Mouse (Mus musculus): Measurements from ENCODE around the gene Strip1. TPM values are rescaled to one million over a fixed set of nuclear protein-coding genes. Genes with fewer than 3 reads are reported as not detected.

Strip1 gene
- polyA plus RNA-seq, 1 experiment from 2014 or later: 158 TPM

DNA sequence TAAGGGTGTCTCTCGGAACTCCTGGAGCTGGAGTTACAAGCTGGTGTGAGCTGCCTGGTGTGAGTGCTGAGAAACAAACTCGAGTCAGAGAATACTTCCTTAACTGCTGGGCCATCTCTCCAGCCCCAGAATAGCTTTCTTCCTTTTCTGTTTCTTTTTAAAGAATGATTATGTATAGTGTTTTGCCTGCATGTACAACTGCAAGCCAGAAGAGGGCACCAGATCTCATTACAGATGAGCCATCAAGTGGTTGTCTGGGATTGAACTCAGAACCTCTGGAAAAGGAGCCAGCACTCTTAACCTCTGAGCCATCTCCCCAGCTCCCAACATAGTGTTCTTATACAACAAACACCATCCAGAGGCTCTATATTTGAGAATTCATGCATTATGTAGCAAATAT lies 60.3 kb downstream of the Strip1 start:
- no peak for ATAC-seq (ENCODE audit: low FRiP score)
- Histone ChIP-seq H3K4me1 (replicated peaks; ENCODE audit: control insufficient read depth, insufficient read depth, low read length) (no peaks in the 10 kb centered on the region), H3K27me3 (ENCODE audit: control insufficient read depth, insufficient read depth, low read length) (no peaks in the 10 kb centered on the region), H3K9me3 (ENCODE audit: control insufficient read depth, low read length) (no peaks in the 10 kb centered on the region), H3K27ac (no peak overlapping the region), H3K4me2 (replicated peaks) (no peak overlapping the region), H3K9ac (no peak overlapping the region), H3K36me3 (replicated peaks; ENCODE audit: control insufficient read depth, insufficient read depth) (no peaks in the 10 kb centered on the region), H3K4me3 (replicated peaks; ENCODE audit: low read length) (no peak overlapping the region)
- DNase-seq (ENCODE audit: low spot score): no peak
- 59% methylated on average over 2 of the region's 2 CpGs for WGBS

DNA sequence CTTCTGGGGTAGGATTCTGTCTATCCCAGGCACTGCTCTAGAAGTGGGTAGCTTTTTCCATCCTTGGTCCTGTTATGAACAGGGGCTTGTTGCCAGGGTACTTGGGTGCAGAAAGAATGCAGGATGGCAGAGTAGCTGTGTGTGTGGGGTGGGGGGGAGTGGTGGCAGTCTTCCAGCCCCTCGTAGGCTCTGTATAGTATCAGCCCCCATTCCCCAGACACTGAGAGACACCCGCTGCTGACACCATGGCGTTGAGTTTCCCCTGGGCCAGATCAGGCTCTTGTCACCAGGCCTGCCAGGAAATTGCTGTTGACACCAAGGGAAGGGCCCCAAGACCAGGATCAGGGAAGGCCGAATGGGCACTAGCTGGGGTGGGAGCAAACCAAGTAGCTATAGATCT lies 62.8 kb downstream of the Strip1 start:
- H3K9me3 ChIP-seq (ENCODE audit: control insufficient read depth, low read length): no peaks in the 10 kb centered on the region
- H3K36me3 ChIP-seq (replicated peaks; ENCODE audit: control insufficient read depth, insufficient read depth): no peaks in the 10 kb centered on the region
- H3K4me2 ChIP-seq (replicated peaks): no peak overlapping the region
- no peak overlapping the region for H3K9ac ChIP-seq
- ATAC-seq (ENCODE audit: low FRiP score): peak; percentile 62; the same call in 1 of the 2 replicates
- H3K4me3 ChIP-seq (replicated peaks; ENCODE audit: low read length): no peak overlapping the region
- no peak overlapping the region for H3K27ac ChIP-seq
- no peak for DNase-seq (ENCODE audit: low spot score)
- 48% methylated on average over 4 of the region's 4 CpGs for WGBS
- H3K4me1 ChIP-seq (replicated peaks; ENCODE audit: control insufficient read depth, insufficient read depth, low read length): no peaks in the 10 kb centered on the region
- H3K27me3 ChIP-seq (ENCODE audit: control insufficient read depth, insufficient read depth, low read length): no peaks in the 10 kb centered on the region

DNA sequence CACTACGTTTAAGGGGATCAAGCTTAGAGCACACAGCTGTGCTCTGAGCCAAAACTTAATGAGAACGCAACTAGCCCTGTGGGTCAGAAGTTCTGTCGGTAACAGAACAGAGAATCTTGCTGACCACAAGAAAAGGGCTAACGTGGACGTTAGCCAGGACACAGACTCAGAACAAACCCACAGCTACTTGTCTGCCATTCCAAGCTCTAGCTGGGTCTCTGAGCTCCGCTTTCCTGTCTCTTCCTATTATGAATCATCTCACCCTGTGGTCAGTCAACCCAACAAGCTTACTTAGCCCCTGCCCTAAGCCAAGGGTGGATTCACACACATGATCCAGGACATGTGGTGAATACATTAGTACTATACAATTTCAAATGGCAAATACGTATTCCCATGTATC lies 63.7 kb downstream of the Strip1 start:
- no peak for DNase-seq (ENCODE audit: low spot score)
- no peak for ATAC-seq (ENCODE audit: low FRiP score)
- Histone ChIP-seq H3K4me2 (replicated peaks) (no peak overlapping the region), H3K4me1 (replicated peaks; ENCODE audit: control insufficient read depth, insufficient read depth, low read length) (no peaks in the 10 kb centered on the region), H3K27me3 (ENCODE audit: control insufficient read depth, insufficient read depth, low read length) (no peaks in the 10 kb centered on the region), H3K4me3 (replicated peaks; ENCODE audit: low read length) (no peak overlapping the region), H3K36me3 (replicated peaks; ENCODE audit: control insufficient read depth, insufficient read depth) (no peaks in the 10 kb centered on the region), H3K27ac (no peak overlapping the region), H3K9ac (no peak overlapping the region), H3K9me3 (ENCODE audit: control insufficient read depth, low read length) (no peaks in the 10 kb centered on the region)
- 83% methylated on average over 7 of the region's 7 CpGs for WGBS

DNA sequence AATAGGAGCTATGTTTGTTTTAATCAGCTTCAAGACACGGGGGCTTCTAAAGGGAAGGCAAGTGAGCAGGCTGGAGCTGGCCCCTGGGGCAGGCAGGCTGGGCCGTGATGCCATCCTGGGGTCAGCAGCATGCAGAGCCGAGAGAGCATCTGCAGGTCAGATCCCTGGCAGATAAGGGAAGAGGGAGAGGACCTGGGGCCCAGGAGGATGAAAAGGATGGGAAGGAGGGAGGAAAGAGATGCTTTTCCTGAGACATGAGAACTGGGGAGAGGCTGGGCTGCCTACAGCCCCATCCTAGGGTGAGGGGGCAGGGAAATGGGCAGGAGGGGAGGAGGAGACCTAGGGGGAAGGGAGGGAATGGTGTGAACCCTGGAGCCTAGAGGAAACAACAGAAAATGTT lies 66.2 kb downstream of the Strip1 start:
- no peak for DNase-seq (ENCODE audit: low spot score)
- Histone ChIP-seq H3K4me2 (replicated peaks) (no peak overlapping the region), H3K9ac (no peak overlapping the region), H3K36me3 (replicated peaks; ENCODE audit: control insufficient read depth, insufficient read depth) (no peaks in the 10 kb centered on the region), H3K27me3 (ENCODE audit: control insufficient read depth, insufficient read depth, low read length) (no peaks in the 10 kb centered on the region), H3K4me1 (replicated peaks; ENCODE audit: control insufficient read depth, insufficient read depth, low read length) (no peaks in the 10 kb centered on the region), H3K27ac (no peak overlapping the region), H3K9me3 (ENCODE audit: control insufficient read depth, low read length) (no peaks in the 10 kb centered on the region), H3K4me3 (replicated peaks; ENCODE audit: low read length) (no peak overlapping the region)
- ATAC-seq (ENCODE audit: low FRiP score): no peak
- WGBS: 52% methylated on average over 3 of the region's 3 CpGs

DNA sequence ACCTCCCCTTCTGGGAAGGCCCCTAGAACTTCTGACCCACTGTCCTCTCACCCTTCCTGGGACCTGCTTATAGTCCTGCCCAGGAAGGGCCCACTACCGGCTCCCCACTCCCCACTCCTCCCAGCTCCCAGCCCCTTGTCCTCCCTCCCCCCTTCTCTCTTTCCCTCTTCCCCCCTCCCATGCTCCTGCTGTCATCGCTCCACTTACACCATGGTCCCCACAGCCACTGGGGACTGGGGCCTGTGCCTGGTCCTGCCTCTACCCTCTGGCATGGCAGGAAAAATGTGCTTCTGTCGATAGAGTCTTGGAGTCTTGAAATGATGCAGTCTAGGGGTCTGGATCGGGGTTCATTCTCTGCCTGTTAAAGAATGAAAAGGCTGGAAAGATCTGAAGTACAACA lies 67.6 kb downstream of the Strip1 start:
- H3K4me2 ChIP-seq (replicated peaks): no peak overlapping the region
- no peak overlapping the region for H3K9ac ChIP-seq

DNA sequence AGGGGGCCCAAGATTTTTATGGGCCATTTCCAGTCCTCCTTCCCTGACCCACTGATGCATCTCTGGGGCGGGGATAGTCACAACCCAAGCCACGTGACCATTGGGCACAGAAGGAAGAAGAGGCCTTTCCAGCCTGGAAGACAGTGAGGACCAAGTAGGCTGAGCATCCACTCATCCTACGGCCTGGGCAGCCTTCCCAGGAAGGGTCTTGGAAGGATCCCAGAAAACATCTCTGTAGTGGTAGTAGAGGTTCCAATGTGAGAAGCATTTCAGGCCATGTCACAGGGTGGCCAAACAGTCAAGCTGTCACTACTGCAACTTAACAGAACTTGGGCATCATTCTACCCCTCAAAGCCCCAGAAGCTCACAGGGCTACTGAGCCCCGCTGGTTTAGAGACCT lies 68.9 kb downstream of the Strip1 start:
- ATAC-seq (ENCODE audit: low FRiP score) (no peak), DNase-seq (ENCODE audit: low spot score) (no peak)
- Histone ChIP-seq H3K4me1 (replicated peaks; ENCODE audit: control insufficient read depth, insufficient read depth, low read length) (no peaks in the 10 kb centered on the region), H3K36me3 (replicated peaks; ENCODE audit: control insufficient read depth, insufficient read depth) (no peaks in the 10 kb centered on the region), H3K9me3 (ENCODE audit: control insufficient read depth, low read length) (no peaks in the 10 kb centered on the region), H3K4me3 (replicated peaks; ENCODE audit: low read length) (no peak overlapping the region), H3K27me3 (ENCODE audit: control insufficient read depth, insufficient read depth, low read length) (no peaks in the 10 kb centered on the region), H3K27ac (no peak overlapping the region), H3K9ac (no peak overlapping the region), H3K4me2 (replicated peaks) (no peak overlapping the region)
- whole genome bisulfite sequencing: 90% methylated on average over 4 of the region's 4 CpGs

More for the DNA sequence above, 67.6 kb downstream of the Strip1 start:
- no peaks in the 10 kb centered on the region for H3K9me3 ChIP-seq (ENCODE audit: control insufficient read depth, low read length)
- WGBS: 41% methylated on average over 4 of the region's 4 CpGs
- H3K36me3 ChIP-seq (replicated peaks; ENCODE audit: control insufficient read depth, insufficient read depth): no peaks in the 10 kb centered on the region
- ATAC-seq (ENCODE audit: low FRiP score) (peak; percentile 35; the same call in 1 of the 2 replicates), DNase-seq (ENCODE audit: low spot score) (no peak)
- H3K4me3 ChIP-seq (replicated peaks; ENCODE audit: low read length): no peak overlapping the region
- H3K4me1 ChIP-seq (replicated peaks; ENCODE audit: control insufficient read depth, insufficient read depth, low read length): no peaks in the 10 kb centered on the region
- no peak overlapping the region for H3K27ac ChIP-seq
- no peaks in the 10 kb centered on the region for H3K27me3 ChIP-seq (ENCODE audit: control insufficient read depth, insufficient read depth, low read length)

Other genes with a start within 250 kb of the Strip1 start
- gene Kcnc4, start 172.1 kb downstream of the Strip1 start, polyA plus RNA-seq (2014; fragmentation: Nextera tagmentation; extraction: Ambion mirVana): 7.9 and 11.8 TPM in 2 replicates
- 15.5 and 18.8 TPM in 2 replicates for gene Slc6a17, start 113.7 kb downstream of the Strip1 start, polyA plus RNA-seq (2014; fragmentation: Nextera tagmentation; extraction: Ambion mirVana)
- gene Ubl4b, start 76.6 kb downstream of the Strip1 start, polyA plus RNA-seq (2014; fragmentation: Nextera tagmentation; extraction: Ambion mirVana): not detected in 2 replicates
- 0.12 TPM in 1 of 2 replicates, not detected in the other for gene Alx3, start 36.7 kb downstream of the Strip1 start, polyA plus RNA-seq (2014; fragmentation: Nextera tagmentation; extraction: Ambion mirVana)
- not detected in 2 replicates for gene Gm10961, start 372 bp downstream of the Strip1 start, polyA plus RNA-seq (2014; fragmentation: Nextera tagmentation; extraction: Ambion mirVana)
- 131 and 141 TPM in 2 replicates for gene Ahcyl1, start 64.9 kb upstream of the Strip1 start, polyA plus RNA-seq (2014; fragmentation: Nextera tagmentation; extraction: Ambion mirVana)
- 7.8 and 7.9 TPM in 2 replicates for gene Csf1, start 128.8 kb upstream of the Strip1 start, polyA plus RNA-seq (2014; fragmentation: Nextera tagmentation; extraction: Ambion mirVana)
- gene Eps8l3, start 245.5 kb upstream of the Strip1 start, polyA plus RNA-seq (2014; fragmentation: Nextera tagmentation; extraction: Ambion mirVana): not detected in 2 replicates

All from hindbrain, embryonic 14.5 days (tissue).